Mouse (Mus musculus) adrenal gland (tissue): ENCODE measurements around the gene Eya2.

ENCODE experiments used
- intact Hi-C: fragments of 180-260 bp; cut with DNase I; formaldehyde crosslinking; loops from one replicate; pipeline ENCODE4 v1.15.1; 2025

Gene Eya2

GRCm38 (mm10) chr2:165703033-165703805 lies 108.4 kb downstream of the Eya2 start:
- intact Hi-C loops = no loop called here

GRCm38 (mm10) chr2:165708266-165708665 lies 113.4 kb downstream of the Eya2 start:
- intact Hi-C loops = no loop called here

- intact Hi-C loops = no loop called here
Observed at GRCm38 (mm10) chr2:165716688-165717087, 121.9 kb downstream of the Eya2 start.

- intact Hi-C loops = no loop called here
Observed at GRCm38 (mm10) chr2:165717182-165718176, 122.6 kb downstream of the Eya2 start.

GRCm38 (mm10) chr2:165719382-165719781 lies 124.5 kb downstream of the Eya2 start:
- intact Hi-C loops = no loop called here

GRCm38 (mm10) chr2:165721941-165722340 lies 127.1 kb downstream of the Eya2 start:
- intact Hi-C loops = no loop called here

- intact Hi-C loops = no loop called here
Observed at GRCm38 (mm10) chr2:165732552-165733238, 137.9 kb downstream of the Eya2 start.

GRCm38 (mm10) chr2:165733701-165734100 lies 138.9 kb downstream of the Eya2 start:
- intact Hi-C loops = no loop called here

- intact Hi-C loops = no loop called here
Observed at GRCm38 (mm10) chr2:165736297-165736696, 141.5 kb downstream of the Eya2 start.

GRCm38 (mm10) chr2:165740381-165740780 lies 145.5 kb downstream of the Eya2 start:
- intact Hi-C loops = no loop called here

- intact Hi-C loops = no loop called here
Observed at GRCm38 (mm10) chr2:165740982-165741381, 146.2 kb downstream of the Eya2 start.

GRCm38 (mm10) chr2:165741526-165742050 lies 146.8 kb downstream of the Eya2 start:
- intact Hi-C loops = no loop called here

GRCm38 (mm10) chr2:165742210-165742786 lies 147.5 kb downstream of the Eya2 start:
- intact Hi-C loops = no loop called here

- intact Hi-C loops = no loop called here
Observed at GRCm38 (mm10) chr2:165745306-165746098, 150.7 kb downstream of the Eya2 start.

GRCm38 (mm10) chr2:165747975-165748374 lies 153.1 kb downstream of the Eya2 start:
- intact Hi-C loops = no loop called here

- intact Hi-C loops = no loop called here
Observed at GRCm38 (mm10) chr2:165748426-165748825, 153.6 kb downstream of the Eya2 start.

GRCm38 (mm10) chr2:165751068-165751467 lies 156.2 kb downstream of the Eya2 start:
- intact Hi-C loops = no loop called here

- intact Hi-C loops = loop anchor here (2.0 kb wide), 1 partner anchor 224 kb away; no protein-coding TSS in a partner anchor
Observed at GRCm38 (mm10) chr2:165752704-165753103, 157.9 kb downstream of the Eya2 start.

- intact Hi-C loops = no loop called here
Observed at GRCm38 (mm10) chr2:165757799-165758198, 163.0 kb downstream of the Eya2 start.

GRCm38 (mm10) chr2:165758534-165758933 lies 163.7 kb downstream of the Eya2 start:
- intact Hi-C loops = no loop called here
